ENCODE assay signal across 21 mouse cellular contexts in genomic region chr4:68114502-68114901, GRCm38 (mm10).
DNase-seq lines count a peak whose midpoint lies in the region; ATAC-seq lines count a peak whose summit lies in the region.
"Had no signal": no experiment of that assay in that cellular context is flagged by ENCODE, and none has a peak within 500 bp of the region (broad histone marks: within the 10 kb centered on the region; RNA-seq: fewer than 3 reads in every experiment).

No protein-coding gene starts in this region.

- H3K4me2 ChIP-seq in embryonic facial prominence, embryonic 13.5 days, result no peak overlapping the region
- no peak overlapping the region for H3K4me2 ChIP-seq in embryonic facial prominence, embryonic 15.5 days (replicated peaks)
- H3K4me2 ChIP-seq: forebrain, embryonic 12.5 days had no signal

- no peak for DNase-seq in embryonic facial prominence, embryonic 10.5 days (ENCODE audit: low spot score)
- DNase-seq in ES-CJ7 (ENCODE audit: low read depth, low spot score), result peak; percentile 3
- peak; percentile 1 for DNase-seq in ZHBTc4 (ENCODE audit: low read depth, low spot score)
- DNase-seq in natural killer cell, adult 2 months (ENCODE audit: low spot score in 2 of 2), result no peak
- no peak for DNase-seq in layer of hippocampus, postnatal 10 days (ENCODE audit: low spot score in 2 of 2)
- DNase-seq: adrenal gland, adult 2 months; adrenal gland, postnatal 10 days; adrenal gland, postnatal 25 days; B cell, adult 2 months; cerebellum, adult 11 months; cerebellum, adult 18-20 months; cerebellum, adult 8-10 months; cerebellum, postnatal 10 days; cerebellum, postnatal 25 days had no signal

- no peak overlapping the region for H3K9ac ChIP-seq in embryonic facial prominence, embryonic 13.5 days
- H3K9ac ChIP-seq in embryonic facial prominence, embryonic 15.5 days, result no peak overlapping the region
- H3K9ac ChIP-seq: forebrain, embryonic 12.5 days had no signal

- no peaks in the 10 kb centered on the region for H3K4me1 ChIP-seq in embryonic facial prominence, embryonic 13.5 days
- no peaks in the 10 kb centered on the region for H3K4me1 ChIP-seq in embryonic facial prominence, embryonic 10.5 days
- H3K4me1 ChIP-seq in embryonic facial prominence, embryonic 15.5 days, result no peaks in the 10 kb centered on the region
- H3K4me1 ChIP-seq: forebrain, embryonic 12.5 days had no signal

- H3K36me3 ChIP-seq in embryonic facial prominence, embryonic 13.5 days, result no peaks in the 10 kb centered on the region
- no peaks in the 10 kb centered on the region for H3K36me3 ChIP-seq in embryonic facial prominence, embryonic 10.5 days (replicated peaks)
- no peaks in the 10 kb centered on the region for H3K36me3 ChIP-seq in embryonic facial prominence, embryonic 15.5 days
- H3K36me3 ChIP-seq: forebrain, embryonic 12.5 days had no signal

- ATAC-seq in embryonic facial prominence, embryonic 13.5 days (ENCODE audit: insufficient number of reproducible peaks, insufficient read depth, low FRiP score, low TSS enrichment, low read depth), result peak; percentile 56; the same call in 1 of the 2 replicates
- peak; percentile 67; the same call in 1 of the 2 replicates for ATAC-seq in embryonic facial prominence, embryonic 15.5 days (ENCODE audit: insufficient number of reproducible peaks, low FRiP score, low TSS enrichment, low read depth)
- ATAC-seq: CD4-positive, CD25-positive, alpha-beta regulatory T cell, adult 4 months; forebrain, embryonic 14.5 days; forebrain, embryonic 16.5 days had no signal

- H3K27me3 ChIP-seq in embryonic facial prominence, embryonic 13.5 days, result no peaks in the 10 kb centered on the region
- H3K27me3 ChIP-seq in embryonic facial prominence, embryonic 10.5 days (replicated peaks; ENCODE audit: low read depth, poor library complexity, severe bottlenecking), result no peaks in the 10 kb centered on the region
- no peaks in the 10 kb centered on the region for H3K27me3 ChIP-seq in embryonic facial prominence, embryonic 15.5 days
- H3K27me3 ChIP-seq: CH12.LX; forebrain, embryonic 12.5 days had no signal

- no peak overlapping the region for H3K27ac ChIP-seq in embryonic facial prominence, embryonic 13.5 days
- no peak overlapping the region for H3K27ac ChIP-seq in embryonic facial prominence, embryonic 10.5 days (replicated peaks)
- H3K27ac ChIP-seq in embryonic facial prominence, embryonic 15.5 days (replicated peaks), result no peak overlapping the region
- H3K27ac ChIP-seq: forebrain, embryonic 12.5 days had no signal

- H3K4me3 ChIP-seq in embryonic facial prominence, embryonic 13.5 days, result no peak overlapping the region
- H3K4me3 ChIP-seq in embryonic facial prominence, embryonic 10.5 days, result no peak overlapping the region
- no peak overlapping the region for H3K4me3 ChIP-seq in embryonic facial prominence, embryonic 15.5 days (replicated peaks)
- H3K4me3 ChIP-seq: forebrain, embryonic 12.5 days had no signal

- H3K9me3 ChIP-seq in embryonic facial prominence, embryonic 13.5 days, result no peaks in the 10 kb centered on the region
- H3K9me3 ChIP-seq in embryonic facial prominence, embryonic 10.5 days, result peaks cover 9% of the 10 kb centered on the region
- H3K9me3 ChIP-seq in embryonic facial prominence, embryonic 15.5 days (replicated peaks), result no peaks in the 10 kb centered on the region
- H3K9me3 ChIP-seq: forebrain, embryonic 12.5 days had no signal

Comparison
In these comparisons a context has a peak if more than half of its experiments do, and no peak if none do; other contexts are left out.
1. DNase-seq: peak in ES-CJ7 (single experiment) and ZHBTc4 (single experiment); none in embryonic facial prominence, embryonic 10.5 days (single experiment), natural killer cell, adult 2 months (0 of 2) and layer of hippocampus, postnatal 10 days (0 of 2).